Mouse (Mus musculus): ENCODE results near the gene Eepd1. TPM values are rescaled to one million over a fixed set of nuclear protein-coding genes. Genes with fewer than 3 reads are reported as not detected.

The Eepd1 gene
- 15.1 and 39.8 TPM in 2 replicates for polyA plus RNA-seq (2015; fragmentation: Nextera tagmentation; extraction: Ambion mirVana)

DNA sequence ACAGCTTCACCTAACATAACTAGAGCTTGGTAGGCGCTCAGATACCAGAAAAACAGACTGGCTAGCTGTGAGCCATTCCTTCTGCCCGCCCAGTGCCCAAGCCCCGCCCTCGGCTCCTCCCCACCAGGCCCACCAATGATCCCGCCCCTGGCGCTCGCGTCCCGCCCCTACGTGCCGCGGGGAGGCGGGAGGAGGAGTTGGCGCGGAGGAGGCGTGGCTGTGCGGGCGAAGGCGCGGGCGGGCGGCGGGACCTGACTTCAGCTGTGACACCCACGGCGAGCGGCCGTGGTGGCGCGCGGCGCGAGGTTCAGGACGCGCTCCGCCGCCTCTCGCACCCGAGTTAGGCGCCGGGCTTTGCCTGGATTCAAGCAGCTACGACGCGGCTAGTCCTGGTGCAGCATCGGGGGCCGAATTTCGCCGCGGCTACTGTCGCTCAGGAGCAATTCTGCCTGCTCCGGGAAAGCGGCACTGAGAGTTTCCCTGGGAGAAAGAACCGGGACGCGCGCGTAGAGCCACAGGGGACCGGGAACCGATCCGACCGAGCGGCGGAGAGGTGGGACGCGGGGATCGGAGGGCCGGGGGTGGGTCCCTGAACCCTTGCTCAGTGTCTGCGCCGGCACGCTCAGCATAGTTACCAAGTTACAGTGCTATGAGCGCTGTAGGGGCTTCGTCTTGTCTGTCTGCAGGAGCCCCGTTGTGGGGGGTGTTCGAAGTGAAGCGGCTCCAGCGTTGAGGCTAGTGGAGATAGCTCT lies at the start of gene Eepd1:
Gene Eepd1, plus strand, starts transcription at position 204 of the 752 bp plus-strand sequence.

Other genes with a start within 250 kb of the Eepd1 start
- 228 and 253 TPM in 2 replicates for gene Sept7, start 229.1 kb upstream of the Eepd1 start, polyA plus RNA-seq (2015; fragmentation: Nextera tagmentation; extraction: Ambion mirVana)

Data from adrenal gland, postnatal 0 days (tissue).